Mouse (Mus musculus) Patski (cell line): Measurements from ENCODE around the gene Ola1. TPM values are rescaled to one million over a fixed set of nuclear protein-coding genes. Genes with fewer than 3 reads are reported as not detected.

Experiments used
- ATAC-seq: fragments of 100-300 bp; one replicate; pipeline ENCODE4 v1.8.0; 2021
- CTCF ChIA-PET: fragments of 350-600 bp; sonication (Branson Sonifier 250); formaldehyde crosslinking; loops from one replicate; lab custom pipeline; 2022; ENCODE audit warnings: inconsistent platforms; lab: Charles Lee
- POLR2A ChIA-PET: fragments of 350-600 bp; sonication (Branson Sonifier 250); formaldehyde crosslinking; loops from one replicate; lab custom pipeline; 2022; ENCODE audit warnings: antibody characterized with exemption, inconsistent platforms; lab: Charles Lee
- DNase-seq: peaks from one replicate; pipeline ENCODE4 v3.0.0-alpha.2; 2011; ENCODE audit warnings: low read depth, low spot score
- H3K27me3 ChIP-seq: fragments of 371-371 bp; one replicate; pipeline ENCODE4 v1.5.1; 2021
- CTCF ChIP-seq: fragments of 100-300 bp; IDR thresholded peaks from one replicate; pipeline ENCODE4 v1.5.1; 2021
- in situ Hi-C: fragments of 300-500 bp; cut with MboI; formaldehyde crosslinking; loops from 3 replicates; pipeline ENCODE4 v1.11.1; 2018; ENCODE audit warnings: low pct_unique_long_range_greater_than_20kb, mixed read lengths
- polyA plus RNA-seq: library from polyadenylated mRNA; unstranded; gene quantifications from one replicate; pipeline ENCODE4 v1.2.3, GENCODE M21; 2021

The Ola1 gene
- polyA plus RNA-seq, 1 experiment from 2014 or later, result 106 TPM

DNA sequence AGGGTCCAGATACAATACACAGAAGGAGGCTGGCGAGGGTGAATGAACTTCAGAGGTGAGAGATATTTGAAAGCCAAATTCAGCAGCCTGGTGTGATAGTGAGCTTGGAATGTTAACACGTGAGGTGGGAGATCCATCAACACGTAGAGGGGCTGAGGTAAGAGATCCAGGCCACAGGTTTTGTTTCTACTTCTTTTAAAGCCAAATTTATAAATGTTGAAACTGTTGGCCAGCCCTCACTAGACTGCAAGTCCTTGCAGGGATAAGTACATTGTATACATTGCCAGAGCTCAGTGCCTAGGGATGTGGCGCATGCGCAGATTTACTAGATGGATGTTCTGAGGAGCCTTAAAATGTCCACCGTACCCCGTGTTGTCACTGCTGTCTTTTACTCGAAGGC is 168.3 kb downstream of the Ola1 start:
- ChIA-PET CTCF (no interaction called here), POLR2A (no interaction called here)
- H3K27me3 ChIP-seq, result no peaks in the 10 kb centered on the region
- in situ Hi-C loops, result no loop called here
- no peak for TF ChIP-seq CTCF
- DNase-seq, result no peak
- no peak for ATAC-seq

- H3K27me3 ChIP-seq, result no peaks in the 10 kb centered on the region
- in situ Hi-C loops, result no loop called here
- DNase-seq (no peak), ATAC-seq (no peak)
- POLR2A ChIA-PET, result no interaction called here
- CTCF ChIA-PET, result no interaction called here
- TF ChIP-seq CTCF, result no peak
These were observed 168.7 kb downstream of the Ola1 start for GRCm38 (mm10) chr2:73049977-73050376.

GRCm38 (mm10) chr2:73049001-73049684 is 169.6 kb downstream of the Ola1 start:
- in situ Hi-C loops, result no loop called here
- ATAC-seq, result no peak
- no peak for TF ChIP-seq CTCF
- no peaks in the 10 kb centered on the region for H3K27me3 ChIP-seq
- DNase-seq, result no peak
- CTCF ChIA-PET, result no interaction called here
- POLR2A ChIA-PET, result interaction anchor here (1.5 kb wide), 1 partner anchor 69 kb away, joined by 3 read pairs; the partner anchor contains the start of gene Sp3

- TF ChIP-seq CTCF, result no peak
- ChIA-PET CTCF (interaction anchor here (1.4 kb wide), 1 partner anchor 12 kb away, joined by 3 read pairs; no protein-coding TSS in a partner anchor), POLR2A (interaction anchor here (1.5 kb wide), 1 partner anchor 67 kb away, joined by 3 read pairs; the partner anchor contains the start of gene Sp3)
- DNase-seq (no peak), ATAC-seq (no peak)
- no peaks in the 10 kb centered on the region for H3K27me3 ChIP-seq
- in situ Hi-C loops, result no loop called here
These were observed 171.5 kb downstream of the Ola1 start for GRCm38 (mm10) chr2:73047061-73047741.

DNA sequence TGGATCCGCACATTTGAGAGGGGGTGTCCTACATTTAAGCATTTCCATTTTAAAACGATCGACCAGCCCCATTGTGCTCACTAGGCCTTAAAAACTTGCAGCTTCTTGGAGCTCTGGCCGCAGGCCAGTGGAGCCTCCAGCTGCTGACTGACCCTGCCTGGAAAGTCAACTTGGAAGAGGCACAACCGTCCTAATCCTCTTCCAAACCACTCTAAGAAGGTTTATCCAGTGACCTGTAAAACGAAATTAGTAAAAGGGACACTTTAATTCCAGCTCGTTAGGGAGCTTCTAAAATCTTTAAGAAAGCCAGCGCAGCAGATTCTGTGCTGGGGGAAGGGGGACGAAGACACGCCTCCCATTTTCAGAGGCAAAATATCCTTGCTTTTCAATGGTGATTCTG is 172.1 kb downstream of the Ola1 start:
- POLR2A ChIA-PET, result no interaction called here
- ATAC-seq (no peak), DNase-seq (no peak)
- no peak for TF ChIP-seq CTCF
- in situ Hi-C loops, result no loop called here
- no peaks in the 10 kb centered on the region for H3K27me3 ChIP-seq
- CTCF ChIA-PET, result interaction anchor here (1.4 kb wide), 1 partner anchor 13 kb away, joined by 3 read pairs; no protein-coding TSS in a partner anchor

DNA sequence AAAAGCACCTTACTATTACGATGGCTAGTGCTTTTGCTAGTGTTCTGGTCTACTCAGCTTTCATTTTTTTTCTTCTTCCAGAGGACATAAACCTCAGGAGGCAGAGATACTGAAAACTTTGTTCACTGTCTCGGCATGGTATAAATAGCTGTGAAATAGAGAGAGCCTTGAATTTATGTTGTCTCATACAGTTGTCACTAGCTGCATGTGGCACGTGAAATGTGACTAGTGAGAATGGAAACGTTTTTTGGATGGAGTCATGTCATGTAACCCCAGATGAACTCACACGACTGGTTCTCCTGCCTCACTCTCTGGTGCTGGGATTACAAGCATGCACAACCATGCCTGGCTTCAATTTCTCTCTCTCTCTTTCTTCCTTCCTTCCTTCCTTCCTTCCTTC is 173.2 kb downstream of the Ola1 start:
- TF ChIP-seq CTCF, result no peak
- in situ Hi-C loops, result no loop called here
- ATAC-seq (no peak), DNase-seq (no peak)
- no peaks in the 10 kb centered on the region for H3K27me3 ChIP-seq
- ChIA-PET POLR2A (no interaction called here), CTCF (interaction anchor here (1.3 kb wide), 1 partner anchor 55 kb away, joined by 3 read pairs; no protein-coding TSS in a partner anchor)

Other genes starting within 250 kb of the Ola1 start
- gene Sp3, start 238.5 kb downstream of the Ola1 start, polyA plus RNA-seq, result 48.9 TPM
- not detected for gene Gm11084, start 232.2 kb downstream of the Ola1 start, polyA plus RNA-seq
- not detected for gene Sp9, start 53.0 kb upstream of the Ola1 start, polyA plus RNA-seq
- 19.9 TPM for gene Scrn3, start 93.7 kb upstream of the Ola1 start, polyA plus RNA-seq
- 24.1 TPM for gene Cir1, start 93.8 kb upstream of the Ola1 start, polyA plus RNA-seq
- gene Gpr155, start 167.6 kb upstream of the Ola1 start, polyA plus RNA-seq, result 1.6 TPM